Mouse (Mus musculus) brain, adult 2 months (tissue): ENCODE measurements around the gene Unc5c.

Experiments
- DNase-seq: peaks from one replicate; pipeline ENCODE4 v3.0.0; 2011; ENCODE audit warnings: low read depth, low spot score

Gene Unc5c

GRCm38 (mm10) chr3:141701381-141701909 lies 236.4 kb downstream of the Unc5c start:
- DNase-seq, result no peak

GRCm38 (mm10) chr3:141711601-141712000 lies 246.6 kb downstream of the Unc5c start:
- no peak for DNase-seq

- DNase-seq, result no peak
These were observed 251.4 kb downstream of the Unc5c start for GRCm38 (mm10) chr3:141716371-141716770.

- DNase-seq, result no peak
These were observed 254.0 kb downstream of the Unc5c start for GRCm38 (mm10) chr3:141719050-141719449.

GRCm38 (mm10) chr3:141724499-141724898 lies 259.5 kb downstream of the Unc5c start:
- DNase-seq, result no peak

GRCm38 (mm10) chr3:141725432-141725831 lies 260.4 kb downstream of the Unc5c start:
- DNase-seq, result peak; percentile 40

- DNase-seq, result no peak
These were observed 268.8 kb downstream of the Unc5c start for GRCm38 (mm10) chr3:141733844-141734243.

- peak; percentile 60 for DNase-seq
These were observed 270.3 kb downstream of the Unc5c start for GRCm38 (mm10) chr3:141735285-141735684.

- no peak for DNase-seq
These were observed 280.3 kb downstream of the Unc5c start for GRCm38 (mm10) chr3:141745322-141745721.

GRCm38 (mm10) chr3:141748694-141749381 lies 283.8 kb downstream of the Unc5c start:
- DNase-seq, result no peak

- DNase-seq, result no peak
These were observed 287.2 kb downstream of the Unc5c start for GRCm38 (mm10) chr3:141752172-141752571.

- DNase-seq, result no peak
These were observed 292.2 kb downstream of the Unc5c start for GRCm38 (mm10) chr3:141757259-141757658.

GRCm38 (mm10) chr3:141778411-141778919 lies 313.4 kb downstream of the Unc5c start:
- DNase-seq, result peak; percentile 16

- no peak for DNase-seq
These were observed 314.2 kb downstream of the Unc5c start for GRCm38 (mm10) chr3:141779186-141779585.

- peak; percentile 51 for DNase-seq
These were observed 317.5 kb downstream of the Unc5c start for GRCm38 (mm10) chr3:141782553-141782952.

GRCm38 (mm10) chr3:141791026-141791780 lies 326.2 kb downstream of the Unc5c start:
- DNase-seq, result peak; percentile 48

- DNase-seq, result no peak
These were observed 327.1 kb downstream of the Unc5c start for GRCm38 (mm10) chr3:141792106-141792505.

- no peak for DNase-seq
These were observed 328.7 kb downstream of the Unc5c start for GRCm38 (mm10) chr3:141793755-141794154.

GRCm38 (mm10) chr3:141794371-141794770 lies 329.4 kb downstream of the Unc5c start:
- DNase-seq, result peak; percentile 57

- DNase-seq, result no peak
These were observed 332.4 kb downstream of the Unc5c start for GRCm38 (mm10) chr3:141797372-141797771.

GRCm38 (mm10) chr3:141797789-141798188 lies 332.8 kb downstream of the Unc5c start:
- DNase-seq, result peak; percentile 45

GRCm38 (mm10) chr3:141804133-141804532 lies 339.1 kb downstream of the Unc5c start:
- DNase-seq, result no peak
